Mouse (Mus musculus): Measurements from ENCODE around the gene Gpcpd1.

DNA sequence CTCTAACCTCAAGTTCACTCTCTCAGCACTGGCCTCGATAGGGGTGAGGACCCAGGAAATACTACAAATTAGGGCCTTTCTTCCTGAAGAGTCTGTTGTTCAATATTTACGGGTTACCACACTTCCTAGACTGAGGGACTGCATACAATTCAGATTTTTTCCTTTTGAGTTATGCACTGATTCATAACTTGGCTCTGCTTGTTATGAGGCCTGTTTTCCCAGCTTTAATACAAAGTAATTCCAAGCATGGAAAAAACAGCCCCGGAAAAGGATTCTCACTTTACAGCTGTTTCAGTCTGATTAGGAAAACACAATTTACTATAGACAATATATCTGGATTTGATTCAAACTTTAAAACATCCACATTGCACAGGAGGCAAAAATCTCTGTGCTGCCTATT lies 1.5 kb downstream of the Gpcpd1 start:
- TF ChIP-seq POLR2A (IDR thresholded peaks at IDR 0.05; ENCODE audit: borderline replicate concordance, control insufficient read depth, low read depth, low read length) (no peak), CTCF (IDR thresholded peaks at IDR 0.05; ENCODE audit: control insufficient read depth, insufficient read depth, low read length) (no peak)

Data from bone marrow, adult 2 months (tissue).